Mouse (Mus musculus): ENCODE results near the gene Tomm40. TPM values are rescaled to one million over a fixed set of nuclear protein-coding genes. Genes with fewer than 3 reads are reported as not detected.

The Tomm40 gene
- polyA plus RNA-seq, 2 experiments from 2014 or later, result 5.7 to 11.7 TPM

Other genes with a start within 250 kb of the Tomm40 start
- gene Bloc1s3, start 207.1 kb downstream of the Tomm40 start, polyA plus RNA-seq (2017; shearing (Covaris generic)), result under 1 TPM; 0.90 to 0.91 TPM
- gene Trappc6a, start 207.0 kb downstream of the Tomm40 start, polyA plus RNA-seq (2017; shearing (Covaris generic)), result 10 to 100 TPM; 38.7 to 44.6 TPM
- gene Nkpd1, start 197.6 kb downstream of the Tomm40 start, polyA plus RNA-seq (2017; shearing (Covaris generic)), result not detected
- 1 to 10 TPM; 3.2 TPM for gene Ppp1r37, start 152.4 kb downstream of the Tomm40 start, polyA plus RNA-seq (2017; shearing (Covaris generic))
- 1 to 10 TPM in 1 of 2 experiments, under 1 TPM in 1; 0.46 to 2.3 TPM for gene Zfp296, start 138.2 kb downstream of the Tomm40 start, polyA plus RNA-seq (2017; shearing (Covaris generic))
- 10 to 100 TPM; 88.3 to 91.8 TPM for gene Gemin7, start 137.8 kb downstream of the Tomm40 start, polyA plus RNA-seq (2017; shearing (Covaris generic))
- gene Clasrp, start 111.0 kb downstream of the Tomm40 start, polyA plus RNA-seq (2017; shearing (Covaris generic)), result 1 to 10 TPM; 8.4 to 9.7 TPM
- 10 to 100 TPM; 12.6 to 14.5 TPM for gene Relb, start 86.0 kb downstream of the Tomm40 start, polyA plus RNA-seq (2017; shearing (Covaris generic))
- 10 to 100 TPM; 35.4 to 40.9 TPM for gene Clptm1, start 50.4 kb downstream of the Tomm40 start, polyA plus RNA-seq (2017; shearing (Covaris generic))
- not detected for gene Apoc2, start 37.5 kb downstream of the Tomm40 start, polyA plus RNA-seq (2017; shearing (Covaris generic))
- gene Gm44805, start 34.0 kb downstream of the Tomm40 start, polyA plus RNA-seq (2017; shearing (Covaris generic)), result not detected
- gene Apoc4, start 34.0 kb downstream of the Tomm40 start, polyA plus RNA-seq (2017; shearing (Covaris generic)), result under 1 TPM in 1 of 2 experiments, not detected in 1; 0.44 TPM
- not detected for gene Apoc1, start 22.8 kb downstream of the Tomm40 start, polyA plus RNA-seq (2017; shearing (Covaris generic))
- gene Apoe, start 16.2 kb downstream of the Tomm40 start, polyA plus RNA-seq (2017; shearing (Covaris generic)), result 10 to 100 TPM in 1 of 2 experiments, 1 to 10 TPM in 1; 4.1 to 16.0 TPM
- under 1 TPM in 1 of 2 experiments, not detected in 1; 0.56 TPM for gene Nectin2, start 35.0 kb upstream of the Tomm40 start, polyA plus RNA-seq (2017; shearing (Covaris generic))
- gene Bcam, start 55.6 kb upstream of the Tomm40 start, polyA plus RNA-seq (2017; shearing (Covaris generic)), result 1 to 10 TPM; 1.4 to 1.6 TPM
- not detected for gene Cblc, start 81.4 kb upstream of the Tomm40 start, polyA plus RNA-seq (2017; shearing (Covaris generic))
- gene Bcl3, start 107.3 kb upstream of the Tomm40 start, polyA plus RNA-seq (2017; shearing (Covaris generic)), result 10 to 100 TPM; 15.9 to 19.5 TPM
- gene Gm19345, start 136.6 kb upstream of the Tomm40 start, polyA plus RNA-seq (2017; shearing (Covaris generic)), result not detected
- under 1 TPM in 1 of 2 experiments, not detected in 1; 0.40 TPM for gene Ceacam16, start 145.9 kb upstream of the Tomm40 start, polyA plus RNA-seq (2017; shearing (Covaris generic))
- not detected for gene Ceacam19, start 172.5 kb upstream of the Tomm40 start, polyA plus RNA-seq (2017; shearing (Covaris generic))
- 10 to 100 TPM; 17.4 to 24.1 TPM for gene Pvr, start 205.7 kb upstream of the Tomm40 start, polyA plus RNA-seq (2017; shearing (Covaris generic))
- gene Igsf23, start 235.3 kb upstream of the Tomm40 start, polyA plus RNA-seq (2017; shearing (Covaris generic)), result 1 to 10 TPM; 7.5 to 8.9 TPM
- not detected for gene Ceacam20, start 250.0 kb upstream of the Tomm40 start, polyA plus RNA-seq (2017; shearing (Covaris generic))